Mouse (Mus musculus) right cerebral cortex, postnatal 10 days (tissue): ENCODE data around the gene Srrm1.
"Not testable (repeated sequence)": the region's sequence is repeated elsewhere in the genome, so short reads cannot be mapped to it uniquely, and the experiment has no call there.

Experiments used
- DNase-seq, 2 experiments: peaks; one replicate each; pipeline ENCODE4 v3.0.0; 2021; ENCODE audit warnings: low spot score in 2 of 2

The Srrm1 gene

GRCm38 (mm10) chr4:135353066-135353793 lies at the start of gene Srrm1:
Gene Srrm1, minus strand, starts transcription at chr4:135353321.
- peak; percentile 99 for DNase-seq

- DNase-seq, result no peak
Measured at GRCm38 (mm10) chr4:135401881-135402280, 48.8 kb upstream of the Srrm1 start.

- no peak for DNase-seq
Measured at GRCm38 (mm10) chr4:135397991-135398390, 44.9 kb upstream of the Srrm1 start, which contains the start of gene Ncmap. Gene Ncmap, minus strand, starts transcription at chr4:135398227.

GRCm38 (mm10) chr4:135397551-135397950 lies 44.4 kb upstream of the Srrm1 start:
- no peak for DNase-seq

GRCm38 (mm10) chr4:135396303-135396702 lies 43.2 kb upstream of the Srrm1 start:
- no peak for DNase-seq

- no peak for DNase-seq
Measured at GRCm38 (mm10) chr4:135395375-135395774, 42.3 kb upstream of the Srrm1 start.

- DNase-seq, result no peak
Measured at GRCm38 (mm10) chr4:135394666-135395065, 41.5 kb upstream of the Srrm1 start.

GRCm38 (mm10) chr4:135393381-135393780 lies 40.3 kb upstream of the Srrm1 start:
- no peak for DNase-seq

GRCm38 (mm10) chr4:135392801-135393200 lies 39.7 kb upstream of the Srrm1 start:
- no peak for DNase-seq

- DNase-seq, result no peak
Measured at GRCm38 (mm10) chr4:135391014-135391413, 37.9 kb upstream of the Srrm1 start.

- no peak for DNase-seq
Measured at GRCm38 (mm10) chr4:135385614-135386013, 32.5 kb upstream of the Srrm1 start.

GRCm38 (mm10) chr4:135382316-135382715 lies 29.2 kb upstream of the Srrm1 start:
- peak; percentile 75 to 84 for DNase-seq

- no peak for DNase-seq
Measured at GRCm38 (mm10) chr4:135381355-135381754, 28.2 kb upstream of the Srrm1 start.

- no peak for DNase-seq
Measured at GRCm38 (mm10) chr4:135377241-135377640, 24.1 kb upstream of the Srrm1 start.

- DNase-seq, result no peak
Measured at GRCm38 (mm10) chr4:135375444-135375843, 22.3 kb upstream of the Srrm1 start.

- no peak for DNase-seq
Measured at GRCm38 (mm10) chr4:135373299-135373698, 20.2 kb upstream of the Srrm1 start.

- no peak for DNase-seq
Measured at GRCm38 (mm10) chr4:135370372-135370771, 17.3 kb upstream of the Srrm1 start.

- DNase-seq, result peak; percentile 44 to 54
Measured at GRCm38 (mm10) chr4:135362828-135363227, 9.7 kb upstream of the Srrm1 start.

GRCm38 (mm10) chr4:135361722-135362121 lies 8.6 kb upstream of the Srrm1 start:
- DNase-seq, result no peak

GRCm38 (mm10) chr4:135358736-135359135 lies 5.6 kb upstream of the Srrm1 start:
- DNase-seq, result no peak

GRCm38 (mm10) chr4:135357221-135357920 lies 4.2 kb upstream of the Srrm1 start:
- no peak for DNase-seq

GRCm38 (mm10) chr4:135355886-135356550 lies 2.9 kb upstream of the Srrm1 start:
- DNase-seq, result no peak

- not testable (repeated sequence) for DNase-seq
Measured at GRCm38 (mm10) chr4:135354751-135355150, 1.6 kb upstream of the Srrm1 start.
